ENCODE assay signal across 8 mouse cellular contexts in genomic region chr6:38874565-38875257, GRCm38 (mm10). TPM values are rescaled to one million over a fixed set of nuclear protein-coding genes. Genes with fewer than 3 reads are reported as not detected.
DNase-seq lines count a peak whose midpoint lies in the region; ATAC-seq and TF ChIP-seq lines count a peak whose summit lies in the region.

No protein-coding gene starts in this region.

- peak overlapping the region; percentile 89 for H3K27ac ChIP-seq in heart, embryonic 16.5 days (ENCODE audit: low read length)
- H3K27ac ChIP-seq in limb, embryonic 13.5 days = peak overlapping the region; percentile 97

- H3K9ac ChIP-seq in heart, embryonic 16.5 days (ENCODE audit: low read length) = peak overlapping the region; percentile 99
- H3K9ac ChIP-seq in limb, embryonic 13.5 days = peak overlapping the region; percentile 100

- peak overlapping the region; percentile 67 for H3K4me2 ChIP-seq in heart, embryonic 16.5 days (ENCODE audit: low read depth, low read length)
- peak overlapping the region; percentile 72 for H3K4me2 ChIP-seq in limb, embryonic 13.5 days (replicated peaks)
- H3K4me2 ChIP-seq in myocyte (ENCODE audit: low read depth) = peak overlapping the region; percentile 87

- peaks cover 14% of the 10 kb centered on the region; the same call in 1 of the 2 replicates for H3K4me1 ChIP-seq in heart, embryonic 16.5 days (ENCODE audit: control insufficient read depth, insufficient read depth, low read length)
- peaks cover 41% of the 10 kb centered on the region for H3K4me1 ChIP-seq in limb, embryonic 13.5 days

- peak overlapping the region; percentile 95 for H3ac ChIP-seq in myocyte (ENCODE audit: control insufficient read depth, insufficient read length)

- no peaks in the 10 kb centered on the region for H3K9me3 ChIP-seq in heart, embryonic 16.5 days (replicated peaks; ENCODE audit: control insufficient read depth, low read length)
- H3K9me3 ChIP-seq in limb, embryonic 13.5 days = no peaks in the 10 kb centered on the region

- TF ChIP-seq POLR2A in myocyte (IDR thresholded peaks at IDR 0.05; ENCODE audit: insufficient read length, low read depth) = no peak

- peak; percentile 31 to 41 for DNase-seq in right cerebral cortex, adult 2 months (ENCODE audit: low spot score in 2 of 2)
- no peak for DNase-seq in right cerebral cortex, postnatal 14 days
- DNase-seq in embryo, embryonic 10.5 days (ENCODE audit: low spot score) = peak; percentile 64

- H3K36me3 ChIP-seq in heart, embryonic 16.5 days (ENCODE audit: control insufficient read depth, insufficient read depth) = no peaks in the 10 kb centered on the region
- peaks cover 5% of the 10 kb centered on the region; the same call in 1 of the 2 replicates for H3K36me3 ChIP-seq in limb, embryonic 13.5 days
- H3K36me3 ChIP-seq in myocyte (ENCODE audit: control insufficient read depth, insufficient read depth) = no peaks in the 10 kb centered on the region

- no peaks in the 10 kb centered on the region for H3K27me3 ChIP-seq in heart, embryonic 16.5 days (ENCODE audit: control insufficient read depth, insufficient read depth, low read length)
- no peaks in the 10 kb centered on the region for H3K27me3 ChIP-seq in limb, embryonic 13.5 days
- H3K27me3 ChIP-seq in myocyte (ENCODE audit: control insufficient read depth, insufficient read depth, insufficient read length) = no peaks in the 10 kb centered on the region

- peak overlapping the region; percentile 100 for H3K4me3 ChIP-seq in heart, embryonic 16.5 days (ENCODE audit: low read length)
- peak overlapping the region; percentile 98 for H3K4me3 ChIP-seq in limb, embryonic 13.5 days
- peak overlapping the region; percentile 84 for H3K4me3 ChIP-seq in myocyte

- peaks cover 46% of the 10 kb centered on the region for H3K79me2 ChIP-seq in myocyte (ENCODE audit: control insufficient read depth, insufficient read depth)

- WGBS in heart, embryonic 16.5 days = under 1% methylated on average over 23 of the region's 23 CpGs
- WGBS in limb, embryonic 13.5 days = under 1% methylated on average over 23 of the region's 23 CpGs

- ATAC-seq in heart, embryonic 16.5 days (replicated peaks; ENCODE audit: extremely low read depth, insufficient read depth, low FRiP score) = no peak
- ATAC-seq in limb, embryonic 13.5 days (ENCODE audit: low FRiP score, low read depth) = no peak
- no peak for ATAC-seq in monocyte, adult 5-6 weeks (replicated peaks; ENCODE audit: insufficient number of reproducible peaks, low FRiP score, low TSS enrichment, poor library complexity, severe bottlenecking)
- no peak for ATAC-seq in cerebellum, adult (ENCODE audit: insufficient number of reproducible peaks, low FRiP score, low TSS enrichment)

TF ChIP-seq in myocyte, 11 proteins besides CTCF, POLR2A, EP300 and RAD21:
- no peak for TF ChIP-seq CEBPB (IDR thresholded peaks at IDR 0.05; ENCODE audit: insufficient read depth, poor library complexity, severe bottlenecking)
- TF ChIP-seq USF1 (IDR thresholded peaks at IDR 0.05; ENCODE audit: low read depth) = no peak
- TF ChIP-seq MYOD1 (IDR thresholded peaks at IDR 0.05; ENCODE audit: control insufficient read depth in 1 of 3, insufficient read length in 2 of 3, low read depth in 2 of 3) = no peak
- no peak for TF ChIP-seq MYOG (IDR thresholded peaks at IDR 0.05; ENCODE audit: control insufficient read depth in 1 of 3, insufficient read depth in 1 of 3, insufficient read length in 2 of 3, low read depth in 2 of 3)
- TF ChIP-seq SRF (IDR thresholded peaks at IDR 0.05; ENCODE audit: control insufficient read depth, insufficient read length, low read depth) = no peak
- no peak for TF ChIP-seq MAX (IDR thresholded peaks at IDR 0.05; ENCODE audit: low read depth)
- TF ChIP-seq POLR2AphosphoS2 (IDR thresholded peaks at IDR 0.05; ENCODE audit: insufficient read length, low read depth) = no peak
- TF ChIP-seq REST (IDR thresholded peaks at IDR 0.05; ENCODE audit: insufficient read depth, insufficient read length) = no peak
- no peak for TF ChIP-seq E2F4 (IDR thresholded peaks at IDR 0.05; ENCODE audit: insufficient read depth)

RNA-seq across cellular contexts. Expression of gene Tbxas1, which starts 0.5 kb away (rescaled TPM):
- 1.6 and 1.9 TPM in 2 replicates for polyA plus RNA-seq in heart, embryonic 16.5 days (2015; fragmentation: Nextera tagmentation; extraction: Ambion mirVana)
- 1.5 and 1.9 TPM in 2 replicates for polyA plus RNA-seq in limb, embryonic 13.5 days (2015; fragmentation: Nextera tagmentation; extraction: Ambion mirVana)
- not detected for polyA plus RNA-seq in myocyte (2012; fragmentation: generic; extraction: Trizol)
- 10.7 to 19.2 TPM (median 18.1 TPM) in 3 replicates for total RNA-seq in monocyte, adult 5-6 weeks (2017)

RNA-seq across cellular contexts. Expression of gene Hipk2, which starts 1.3 kb away (rescaled TPM):
- polyA plus RNA-seq in heart, embryonic 16.5 days (2015; fragmentation: Nextera tagmentation; extraction: Ambion mirVana) = 9.4 and 11.2 TPM in 2 replicates
- polyA plus RNA-seq in limb, embryonic 13.5 days (2015; fragmentation: Nextera tagmentation; extraction: Ambion mirVana) = 19.6 and 19.8 TPM in 2 replicates
- 11.3 TPM for polyA plus RNA-seq in myocyte (2012; fragmentation: generic; extraction: Trizol)
- 12.4 to 19.1 TPM (median 13.0 TPM) in 3 replicates for total RNA-seq in monocyte, adult 5-6 weeks (2017)
